Mouse (Mus musculus): ENCODE measurements at regions not wholly inside any gene's neighbourhood (a gene's known extent, or its start where the extent isn't known, plus 50 kb on each side); places are given as distances from the start of the nearest gene placed in this dataset.

GRCm38 (mm10) chr7:118294637-118295036 lies 51.2 kb upstream of the Smg1 start:
- TF ChIP-seq USF1 (IDR thresholded peaks at IDR 0.05; ENCODE audit: low read depth) (no peak), CEBPB (IDR thresholded peaks at IDR 0.05; ENCODE audit: insufficient read depth, poor library complexity, severe bottlenecking) (no peak), TCF3 (IDR thresholded peaks at IDR 0.05; ENCODE audit: insufficient read length, low read depth) (no peak), POLR2AphosphoS2 (IDR thresholded peaks at IDR 0.05; ENCODE audit: insufficient read length, low read depth) (no peak), SRF (IDR thresholded peaks at IDR 0.05; ENCODE audit: control insufficient read depth, insufficient read length, low read depth) (no peak), REST (IDR thresholded peaks at IDR 0.05; ENCODE audit: insufficient read depth, insufficient read length) (no peak), MAX (IDR thresholded peaks at IDR 0.05; ENCODE audit: low read depth) (no peak), TCF12 (IDR thresholded peaks at IDR 0.05; ENCODE audit: insufficient read depth, poor library complexity, severe bottlenecking) (no peak), MYOD1 (IDR thresholded peaks at IDR 0.05; ENCODE audit: control insufficient read depth in 1 of 3, insufficient read length in 2 of 3, low read depth in 2 of 3) (no peak), MYOG (IDR thresholded peaks at IDR 0.05; ENCODE audit: control insufficient read depth in 1 of 3, insufficient read depth in 1 of 3, insufficient read length in 2 of 3, low read depth in 2 of 3) (no peak), POLR2A (IDR thresholded peaks at IDR 0.05; ENCODE audit: insufficient read length, low read depth) (no peak), E2F4 (IDR thresholded peaks at IDR 0.05; ENCODE audit: insufficient read depth) (no peak)
- Histone ChIP-seq H3K4me3 (no peak overlapping the region), H3K79me2 (ENCODE audit: control insufficient read depth, insufficient read depth) (no peaks in the 10 kb centered on the region), H3K36me3 (ENCODE audit: control insufficient read depth, insufficient read depth) (no peaks in the 10 kb centered on the region), H3ac (ENCODE audit: control insufficient read depth, insufficient read length) (no peak overlapping the region), H3K4me2 (ENCODE audit: low read depth) (no peak overlapping the region), H3K27me3 (ENCODE audit: control insufficient read depth, insufficient read depth, insufficient read length) (no peaks in the 10 kb centered on the region)

Data from myocyte (in vitro differentiated cells).